Mouse (Mus musculus): Measurements from ENCODE around the gene Hlcs.
"Not testable (repeated sequence)": the region's sequence is repeated elsewhere in the genome, so short reads cannot be mapped to it uniquely, and the experiment has no call there.

Gene Hlcs

DNA sequence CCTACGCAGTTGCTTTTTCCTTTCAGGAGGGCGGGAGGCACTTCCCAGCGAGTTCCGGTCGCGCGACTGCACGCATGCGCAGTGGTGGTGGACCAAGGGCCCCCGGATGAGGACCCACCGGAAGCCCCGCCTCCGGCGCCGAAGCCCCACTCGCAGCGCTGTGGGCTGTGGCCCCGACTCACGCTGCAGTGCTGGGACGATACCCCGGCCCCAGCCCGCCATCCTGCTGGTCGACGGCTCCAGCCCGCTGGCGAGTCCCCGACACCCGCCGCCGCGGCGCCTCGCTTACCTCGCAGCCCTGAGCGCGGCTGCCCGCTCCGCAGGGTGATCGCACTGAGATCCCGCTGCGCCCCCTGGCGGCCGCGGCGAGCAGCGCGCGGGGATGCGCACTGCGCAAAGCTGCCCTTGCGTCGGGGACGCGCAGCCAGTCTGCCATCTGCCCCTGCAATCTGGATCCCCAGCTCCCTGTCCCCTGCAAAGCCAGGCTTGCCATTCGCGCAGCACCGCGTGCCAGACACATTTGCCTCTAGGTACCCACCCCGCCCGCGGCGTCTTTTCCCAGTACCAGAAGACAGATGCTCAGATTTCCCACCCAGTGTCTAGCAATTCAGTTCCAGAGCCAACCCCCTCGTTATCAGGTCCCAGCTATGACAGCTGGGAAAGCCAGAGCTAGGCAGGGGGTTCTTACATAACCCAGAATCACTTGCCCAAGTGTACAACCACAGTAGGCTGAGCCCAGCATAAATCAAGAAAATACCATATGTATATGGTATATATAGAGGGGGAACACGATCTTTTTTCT is at the start of gene Hlcs:
Hlcs (minus strand) TSS at position 343 of the 802 bp plus-strand sequence.
- DNase-seq, result peak; percentile 97

DNA sequence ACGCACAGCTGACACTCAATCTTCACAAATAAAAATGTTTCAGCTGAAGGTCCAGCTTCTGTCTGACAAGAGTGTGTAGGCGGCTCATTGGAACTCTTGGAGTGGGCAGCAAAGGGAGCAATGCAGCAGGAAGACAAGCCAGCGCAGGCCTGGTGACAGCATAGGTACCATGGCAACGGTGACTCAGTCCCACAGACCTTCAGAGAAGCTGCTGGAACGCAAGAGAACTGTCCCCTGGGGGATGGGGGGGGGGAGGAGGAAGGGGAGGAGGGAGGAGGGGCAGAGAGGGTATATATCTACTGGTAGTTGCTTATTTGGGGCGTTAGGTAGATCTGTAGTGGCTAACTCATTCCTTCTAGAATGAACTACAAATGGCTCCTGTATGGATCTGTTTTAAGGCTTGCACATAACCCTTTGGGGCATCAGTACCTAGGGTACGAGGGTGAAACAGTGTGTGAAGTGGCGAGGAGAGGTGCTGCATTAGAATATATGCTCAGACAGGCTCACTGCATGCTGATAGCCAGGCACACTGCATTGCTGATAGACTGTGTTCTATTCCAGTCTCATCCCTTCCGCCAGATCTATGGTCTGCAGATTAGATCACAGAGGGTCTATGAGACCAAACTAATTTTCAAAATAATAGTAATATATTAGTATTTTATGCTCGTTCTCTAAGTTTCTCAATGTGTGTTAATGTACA is 49.0 kb upstream of the Hlcs start:
- DNase-seq, result peak; percentile 40

DNA sequence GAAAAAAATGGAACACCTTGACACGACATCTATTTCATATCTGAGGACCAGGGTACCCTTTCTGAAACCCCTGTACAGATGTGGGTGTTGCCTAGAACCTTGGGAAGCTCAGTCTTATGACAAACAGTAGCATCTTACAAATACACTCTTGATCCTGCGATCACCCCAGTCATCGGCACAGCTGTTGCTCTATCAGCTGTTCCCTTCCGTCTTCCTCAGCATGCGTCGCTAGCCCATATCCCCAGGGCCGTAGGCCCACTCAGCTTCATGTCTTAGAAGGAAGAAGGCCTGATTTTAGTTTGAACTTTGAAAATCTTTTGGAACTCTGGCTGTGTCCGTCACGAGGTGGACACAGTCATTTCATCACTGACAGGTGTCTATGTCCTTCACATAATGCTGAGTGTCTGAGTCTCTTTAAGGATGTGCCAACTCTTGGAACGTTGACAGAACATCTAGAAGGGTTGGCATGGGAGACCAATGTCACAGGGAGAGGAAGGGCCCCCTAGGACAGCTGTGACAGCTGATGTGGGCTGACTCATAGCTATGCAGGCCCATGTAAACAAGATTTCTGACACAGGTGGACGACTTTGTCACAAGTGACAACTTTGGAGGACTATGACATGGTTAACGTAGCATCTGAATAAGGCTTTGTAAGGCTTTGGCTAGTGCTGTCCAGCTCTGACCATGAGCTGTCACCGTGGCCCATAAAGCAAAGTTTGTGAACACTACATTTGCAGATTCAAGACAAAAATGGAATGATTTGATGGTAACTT is 47.4 kb upstream of the Hlcs start:
- DNase-seq, result no peak

DNA sequence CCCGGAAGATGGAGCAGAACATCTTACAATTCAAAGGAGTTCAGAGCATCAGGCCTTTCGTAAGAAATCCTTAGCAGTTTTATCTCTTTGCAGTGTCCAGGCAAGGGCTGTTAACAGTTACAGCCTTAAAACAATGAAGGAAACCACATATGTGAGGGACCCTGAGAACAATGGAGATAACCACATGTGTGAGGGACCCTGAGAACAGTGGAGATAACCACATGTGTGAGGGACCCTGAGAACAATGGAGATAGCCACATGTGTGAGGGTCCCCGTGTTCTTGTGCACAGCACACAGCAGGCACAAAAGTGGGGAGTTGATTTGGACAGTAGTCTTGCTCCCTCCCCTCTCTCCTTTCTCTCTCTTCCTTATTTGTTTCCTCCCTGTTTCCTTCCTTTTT is 44.7 kb upstream of the Hlcs start:
- DNase-seq, result no peak

DNA sequence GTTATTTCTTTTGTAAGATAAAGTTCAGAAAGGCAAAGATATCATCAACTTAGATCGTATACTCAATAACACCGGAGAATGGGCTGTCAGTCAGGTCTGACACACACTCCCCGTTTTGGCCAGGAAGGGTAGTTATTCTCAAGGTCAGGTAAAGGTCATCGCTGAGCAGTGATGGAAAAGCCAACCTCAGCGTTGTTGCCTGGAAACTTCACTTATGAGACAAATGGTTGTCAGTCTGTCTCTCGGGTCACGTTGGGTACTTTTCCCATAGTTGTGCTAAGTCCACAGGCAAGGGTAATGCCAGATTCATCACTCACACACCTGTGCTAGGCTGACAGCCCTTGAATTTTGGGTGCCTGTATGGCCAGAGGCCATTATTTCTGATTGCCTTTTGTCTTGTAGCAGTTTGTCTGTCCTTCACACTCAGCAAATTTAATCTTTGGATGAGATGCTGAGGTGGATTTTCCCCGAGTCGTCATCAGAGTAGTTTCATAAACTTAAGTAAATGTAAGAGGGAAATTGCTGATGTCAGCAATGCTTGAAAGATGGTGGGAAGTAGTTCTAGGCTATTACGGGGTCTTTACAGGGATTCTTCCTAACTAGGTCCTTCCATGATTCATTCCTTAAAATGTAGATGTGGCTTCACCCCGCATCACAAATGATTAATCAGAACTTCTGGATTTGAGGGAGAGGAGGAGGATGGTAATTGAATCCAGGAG is 43.6 kb upstream of the Hlcs start:
- DNase-seq, result no peak

DNA sequence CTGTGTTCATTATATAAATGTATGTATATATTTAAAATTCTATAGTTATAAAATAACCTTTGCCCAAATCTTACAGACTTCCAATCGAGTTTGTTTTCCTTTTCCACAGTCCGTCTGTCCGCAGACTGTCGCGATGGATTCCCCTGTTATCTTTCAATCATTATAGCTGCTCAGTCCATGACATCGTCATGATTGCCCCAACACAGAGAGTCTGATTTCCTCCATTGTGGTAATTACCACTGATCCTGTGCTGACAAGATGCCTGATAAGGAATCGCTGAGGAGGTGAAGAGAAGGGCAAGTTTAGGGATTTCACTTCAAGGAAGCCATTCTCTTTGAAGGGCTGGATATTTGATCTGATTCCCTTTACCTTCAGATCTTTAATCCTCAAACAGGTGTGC is 42.7 kb upstream of the Hlcs start:
- no peak for DNase-seq

DNA sequence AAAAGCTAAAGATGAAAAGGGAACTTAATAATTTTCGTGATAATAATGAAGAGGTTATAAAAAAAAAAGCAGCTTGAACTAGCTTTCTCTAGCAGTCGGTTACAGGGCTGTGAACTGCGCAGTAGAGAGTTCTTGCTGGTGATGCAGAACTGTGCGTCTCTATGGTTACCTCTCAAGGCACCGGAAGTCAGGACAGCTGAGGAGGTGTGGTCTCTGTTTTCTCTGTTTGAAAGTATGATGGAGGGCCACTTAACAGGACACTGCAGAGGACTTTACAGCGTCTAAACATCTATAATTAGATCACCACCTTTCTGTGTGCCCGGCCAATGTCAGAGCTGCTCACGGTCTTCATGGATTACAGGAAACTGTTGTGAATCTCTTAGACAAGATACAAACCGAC is 41.1 kb upstream of the Hlcs start:
- no peak for DNase-seq

DNA sequence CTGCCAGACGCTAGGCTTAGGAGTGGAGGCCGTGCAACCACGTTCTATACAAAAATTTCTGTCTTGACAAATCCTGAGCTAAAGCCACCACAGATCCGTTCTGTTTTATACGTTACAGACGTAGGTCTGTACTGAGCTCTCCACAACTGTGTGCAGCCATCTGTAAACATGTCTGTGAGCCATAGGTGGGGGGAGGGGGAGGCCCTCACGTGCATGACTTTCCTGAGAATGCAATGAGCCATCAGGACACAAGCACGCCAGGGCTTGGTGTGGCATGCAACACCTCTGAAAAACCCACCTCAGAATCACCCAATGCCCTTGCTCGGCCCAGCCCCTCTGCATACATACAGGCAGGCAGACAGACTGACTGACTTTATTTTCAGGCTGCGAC is 36.9 kb upstream of the Hlcs start:
- DNase-seq, result no peak

DNA sequence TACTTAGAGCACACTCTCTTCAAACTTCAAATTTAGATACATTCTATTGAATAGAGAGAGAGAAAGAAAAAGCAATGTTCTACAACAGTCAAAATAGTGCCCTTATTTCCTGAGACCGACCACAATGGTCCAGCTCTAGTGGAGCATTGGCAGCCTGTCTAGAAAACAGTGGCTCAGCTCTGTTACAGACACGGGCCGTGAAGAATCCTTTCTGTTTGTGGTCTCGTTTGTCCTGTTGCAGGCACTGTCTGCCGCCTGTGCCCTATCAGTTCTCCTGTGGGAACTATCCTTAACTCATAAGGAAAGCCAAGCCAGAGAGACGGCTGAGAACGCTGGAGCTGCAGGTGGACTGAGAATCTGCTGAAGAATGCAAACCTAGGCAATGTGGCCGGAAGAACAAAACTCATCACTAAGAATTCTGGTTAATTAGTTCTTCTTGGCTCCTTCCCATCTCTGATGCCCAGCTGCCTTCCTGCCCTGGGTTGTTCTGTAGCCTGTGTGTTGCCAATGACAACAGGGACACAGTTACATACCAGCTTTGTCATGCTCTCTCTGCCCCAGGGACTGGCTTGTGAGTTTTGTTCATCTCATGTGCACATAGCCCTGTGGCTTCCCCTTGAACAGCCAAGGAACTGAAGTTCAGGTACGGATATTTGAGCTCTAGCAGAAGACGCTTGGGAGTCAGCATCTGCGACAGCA is 36.4 kb upstream of the Hlcs start:
- no peak for DNase-seq

DNA sequence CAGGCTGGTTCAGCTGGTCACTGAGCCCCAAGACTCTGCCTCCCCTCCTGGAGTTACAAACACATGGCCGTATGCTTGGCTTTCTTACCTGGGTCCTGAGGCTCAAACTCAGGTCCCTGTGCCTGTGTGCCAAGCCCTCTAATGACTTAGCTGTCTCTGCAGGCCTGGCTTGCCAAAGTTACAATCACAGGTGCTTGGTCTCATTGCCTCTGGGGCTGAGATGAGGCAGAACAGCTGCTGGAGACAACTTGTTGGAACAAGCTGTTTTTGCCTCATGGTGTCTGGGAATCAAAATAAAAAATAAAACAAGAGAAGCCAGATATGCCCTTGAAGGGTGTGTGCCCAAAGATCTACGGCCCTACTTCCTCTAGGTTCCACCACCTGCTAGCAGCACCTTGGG is 35.4 kb upstream of the Hlcs start:
- DNase-seq, result no peak

DNA sequence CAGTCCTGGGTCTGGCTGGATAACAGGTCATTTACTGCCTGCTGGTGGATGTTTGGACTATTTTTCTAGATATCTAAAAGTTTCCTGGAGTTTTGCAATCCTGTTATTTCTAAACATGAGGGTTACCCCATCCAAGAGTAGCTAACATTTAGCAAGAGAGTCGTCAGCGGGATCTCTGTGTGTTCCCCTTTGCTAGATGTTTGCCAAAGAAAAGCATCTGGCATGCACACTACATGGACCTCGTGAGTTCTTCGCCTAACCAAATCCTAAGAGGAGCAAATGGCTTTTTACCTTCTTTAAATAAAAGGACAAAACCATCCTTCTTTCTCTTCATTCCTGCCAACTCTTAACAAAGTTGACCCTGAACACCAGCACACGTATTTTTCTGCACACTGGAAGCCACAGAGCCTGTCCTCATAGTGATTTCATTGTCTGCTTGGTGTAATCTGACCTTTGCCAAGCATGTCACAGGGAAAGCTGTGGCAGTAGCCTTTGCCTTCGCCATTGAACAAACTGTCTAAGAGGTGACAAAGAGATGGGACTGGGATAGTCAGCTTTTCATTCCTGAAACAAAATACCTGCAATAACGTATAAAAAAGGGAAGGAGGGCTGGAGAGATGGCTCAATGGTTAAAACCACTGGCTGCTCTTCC is 33.8 kb upstream of the Hlcs start:
- peak; percentile 46 for DNase-seq

DNA sequence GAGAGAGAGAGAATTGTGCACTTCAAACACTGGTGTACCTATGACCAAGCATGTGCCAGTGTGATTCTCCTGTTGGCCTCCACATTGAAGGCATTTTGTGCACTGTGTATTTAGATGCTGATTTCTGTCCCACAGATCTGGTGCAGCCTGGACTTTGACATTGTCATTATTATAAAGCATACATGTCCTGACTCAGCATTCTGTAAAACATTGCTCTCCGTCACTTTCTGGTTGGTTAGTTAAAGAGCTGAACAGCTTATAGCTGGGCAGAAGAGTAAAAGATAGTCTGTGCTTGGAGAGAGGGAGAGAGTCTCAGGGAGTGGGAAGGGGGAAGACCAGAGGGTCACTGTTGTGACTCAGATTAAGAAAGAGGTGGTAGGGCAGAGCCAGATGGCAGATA is 32.4 kb upstream of the Hlcs start:
- no peak for DNase-seq

DNA sequence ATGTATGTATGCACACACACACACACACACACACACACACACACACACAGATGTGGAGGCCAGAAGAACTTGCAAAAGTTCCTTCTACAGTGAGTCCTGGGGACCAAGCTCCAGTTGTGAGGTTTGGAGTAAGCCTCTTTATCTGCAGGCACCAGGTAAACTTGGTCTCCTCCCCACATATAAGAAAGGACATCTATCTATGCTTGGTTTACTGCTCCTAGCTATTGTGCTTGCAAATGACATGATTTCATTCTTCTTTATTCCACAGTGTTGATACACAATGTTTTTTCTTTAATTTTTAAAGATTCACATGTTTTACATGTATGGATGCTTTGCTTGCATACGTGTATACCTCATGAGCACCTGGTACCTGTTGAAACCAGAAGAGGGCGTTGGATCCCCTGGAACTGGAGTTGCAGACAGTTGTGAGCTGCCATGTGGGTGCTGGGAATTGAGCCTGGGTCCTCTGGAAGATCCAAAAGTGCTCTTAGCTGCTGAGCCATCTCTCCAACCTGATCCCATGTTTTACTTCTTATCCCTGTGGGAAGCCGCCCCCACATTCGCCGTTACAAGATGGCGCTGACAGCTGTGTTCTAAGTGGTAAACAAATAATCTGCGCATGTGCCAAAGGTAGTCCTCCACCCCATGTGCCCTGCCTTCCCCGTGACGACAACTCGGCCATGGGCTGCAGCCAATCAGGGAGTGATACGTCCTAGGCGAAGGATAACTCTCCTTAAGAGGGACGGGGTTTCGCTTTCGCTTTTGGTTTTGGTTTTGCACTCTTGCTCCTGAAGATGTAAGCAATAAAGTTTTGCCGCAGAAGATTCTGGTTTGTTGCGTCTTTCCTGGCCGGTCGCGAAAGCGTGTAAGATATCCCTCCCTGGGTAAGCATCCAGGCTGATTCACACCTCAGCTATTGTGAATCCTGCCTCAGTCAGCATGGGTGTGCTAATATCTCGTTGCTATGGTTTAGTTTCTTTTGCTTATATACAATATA is 26.1 kb upstream of the Hlcs start:
- not testable (repeated sequence) for DNase-seq

DNA sequence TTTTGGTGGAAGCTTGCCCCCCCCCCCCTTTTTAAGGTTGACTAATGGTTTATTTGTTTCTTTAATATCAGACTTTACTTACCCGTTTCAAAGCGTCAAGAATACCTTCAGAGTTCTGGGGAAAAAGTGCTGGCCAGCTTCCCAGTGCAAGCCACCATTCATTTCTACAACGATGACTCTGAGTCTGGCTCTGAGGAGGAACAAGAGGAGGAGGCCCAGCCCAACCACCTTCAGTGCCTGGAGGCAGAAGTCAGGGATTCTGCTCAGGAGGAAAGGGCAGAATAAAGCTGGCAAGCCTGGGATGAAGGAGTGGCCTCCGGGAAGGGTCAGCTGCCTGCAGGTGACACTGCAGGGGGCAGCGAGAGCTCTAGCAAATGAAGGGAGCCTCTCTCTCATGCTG is 22.3 kb upstream of the Hlcs start:
- no peak for DNase-seq

DNA sequence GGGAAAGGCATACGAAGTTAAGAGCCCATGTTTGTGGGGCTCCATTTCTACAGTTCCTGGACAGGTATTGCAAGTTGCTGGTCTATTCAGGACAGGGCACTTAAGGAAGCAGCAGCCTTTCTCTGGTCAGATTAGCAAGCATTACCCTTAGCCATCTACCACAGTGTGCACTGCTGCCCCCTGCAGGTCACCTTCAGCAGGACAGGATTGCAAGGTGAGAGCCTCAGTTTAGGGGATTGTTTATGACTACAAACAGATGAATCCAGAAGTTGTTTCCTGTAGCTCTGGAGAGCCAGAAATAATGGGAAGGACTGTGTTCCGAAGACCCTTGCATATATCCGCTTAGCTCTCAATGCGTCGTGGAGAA is 18.5 kb upstream of the Hlcs start:
- peak; percentile 91 for DNase-seq

DNA sequence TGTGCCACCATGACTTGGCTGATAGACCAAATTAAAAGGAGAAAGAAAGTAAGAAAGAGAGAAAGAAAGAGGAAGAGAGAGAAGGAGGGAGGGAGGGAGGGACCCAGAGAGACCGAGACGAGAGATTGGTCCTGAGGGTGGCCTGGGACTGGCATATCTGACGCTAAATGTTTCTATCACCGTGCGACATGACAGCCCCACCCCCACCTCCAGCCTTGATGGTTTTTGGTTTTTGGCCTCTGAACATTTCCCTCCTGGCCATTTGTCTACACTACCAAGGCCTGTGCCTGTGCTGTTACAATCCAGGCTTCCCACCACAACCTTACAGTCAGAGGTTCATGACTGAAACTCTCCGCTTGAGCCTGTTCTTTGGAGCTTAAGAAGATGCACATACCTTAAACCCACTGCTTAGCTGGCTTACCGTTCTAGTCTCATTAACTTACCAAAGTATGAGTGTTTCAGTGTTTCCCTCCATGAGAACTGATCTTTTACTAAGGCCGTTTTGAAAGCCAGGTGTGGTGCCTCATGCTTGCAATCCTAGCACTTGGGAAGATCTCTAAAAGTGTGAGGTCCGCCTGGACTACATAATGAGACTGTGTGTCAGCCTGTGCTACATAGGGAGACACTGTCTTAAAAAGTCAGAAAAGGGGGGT is 18.0 kb upstream of the Hlcs start:
- DNase-seq, result no peak

DNA sequence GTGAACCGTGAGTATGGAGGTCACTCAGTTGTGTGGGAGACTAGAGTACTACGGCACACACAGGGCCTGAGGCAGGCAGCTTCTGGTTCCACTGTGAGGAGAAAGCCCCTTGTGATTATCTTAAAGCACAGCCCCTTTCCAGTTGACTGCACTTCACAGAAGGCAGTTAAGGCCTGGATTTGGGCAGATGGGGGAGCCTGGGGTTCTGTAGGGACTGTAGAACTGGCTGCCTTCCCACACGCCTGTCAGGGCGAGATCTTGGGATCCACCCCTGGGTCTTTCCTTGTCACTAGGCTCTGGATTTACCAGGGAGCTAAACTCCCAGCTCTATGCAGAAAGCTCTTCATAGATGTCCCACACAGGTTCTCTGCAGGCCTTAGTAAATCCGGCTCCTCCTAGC is 17.1 kb upstream of the Hlcs start:
- no peak for DNase-seq

DNA sequence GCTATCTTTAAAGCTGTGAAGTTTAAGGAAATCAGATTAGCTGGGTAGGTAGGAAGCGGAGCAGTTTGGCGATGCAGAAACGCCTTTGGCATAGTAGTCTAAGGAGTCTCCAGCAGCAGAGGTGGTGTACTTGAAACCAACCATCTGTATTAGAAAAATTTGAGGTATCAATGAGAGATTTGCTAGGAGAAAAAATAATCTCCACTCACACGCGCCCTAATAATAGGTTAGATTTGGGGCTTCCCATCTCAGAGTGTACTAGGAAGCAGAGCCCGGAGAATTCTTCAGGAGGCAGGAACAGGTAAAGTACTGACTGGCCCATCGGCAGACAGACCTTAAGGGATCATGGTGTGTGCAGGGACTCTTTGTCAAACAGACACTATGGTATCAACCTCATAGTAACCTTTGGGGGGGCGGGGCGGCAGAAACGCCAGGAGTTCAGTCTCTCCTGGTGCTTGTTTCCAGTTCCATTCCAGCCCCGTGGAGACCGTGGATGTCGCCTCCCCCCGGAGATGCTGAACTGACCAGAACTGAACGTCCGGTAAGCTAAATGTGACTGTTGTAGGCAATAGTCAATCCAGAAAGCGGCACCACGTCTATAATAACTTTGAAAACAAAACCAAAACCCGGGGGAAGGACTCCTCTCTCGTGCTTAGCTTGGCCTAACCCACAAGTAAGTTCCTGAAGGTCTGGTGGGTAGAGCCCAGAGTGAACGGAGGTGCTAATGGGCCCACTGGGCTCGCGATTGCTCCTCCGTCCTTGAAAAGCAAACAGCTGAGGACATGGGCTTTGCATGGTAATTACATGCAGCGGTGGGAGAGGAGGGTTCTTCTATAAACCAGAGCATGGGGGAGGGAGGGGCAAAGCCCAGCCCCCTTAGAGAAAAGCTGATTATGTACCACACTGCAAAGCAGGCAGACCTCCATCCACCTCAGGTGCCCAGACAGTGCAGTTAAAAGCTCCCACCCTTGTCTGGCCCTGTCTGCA is 15.8 kb upstream of the Hlcs start:
- DNase-seq, result no peak
